Comparison of ENCODE assay signal across 12 mouse cellular contexts in the genomic region with DNA sequence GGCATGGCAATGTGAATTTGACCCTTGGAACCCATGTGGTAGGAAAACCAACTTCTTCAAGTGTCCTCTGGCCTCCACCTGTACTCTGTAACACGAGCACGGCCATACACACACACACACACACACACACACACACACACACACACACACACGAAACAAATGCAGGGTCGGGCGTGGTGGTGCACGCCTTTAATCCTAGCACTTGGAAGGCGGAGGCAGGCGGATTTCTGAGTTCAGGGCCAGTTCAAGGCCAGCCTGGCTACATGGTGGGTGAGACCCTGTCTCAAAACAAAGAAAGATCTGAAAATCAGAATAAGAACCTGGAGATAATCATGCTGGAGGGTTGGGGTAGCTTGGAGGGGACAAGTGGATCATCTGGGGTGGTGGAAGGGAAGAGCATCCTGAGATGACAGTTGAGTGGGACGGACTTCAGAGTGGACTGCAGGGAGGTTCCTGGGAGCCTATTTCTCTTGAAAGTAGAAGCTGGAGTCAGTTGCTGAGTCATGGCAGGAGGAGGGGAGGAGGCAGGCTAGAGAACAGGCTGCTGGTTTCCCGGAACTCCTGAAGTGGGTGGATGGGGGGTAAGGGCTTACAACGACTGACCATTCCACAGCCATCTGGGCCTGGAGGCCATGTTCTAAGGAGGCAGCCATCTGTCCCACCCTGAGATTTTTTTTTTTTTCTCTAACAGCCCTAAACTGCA. TPM values are rescaled to one million over a fixed set of nuclear protein-coding genes. Genes with fewer than 3 reads are reported as not detected.
DNase-seq lines count a peak whose midpoint lies in the region; ATAC-seq lines count a peak whose summit lies in the region.
"Had no signal": no experiment of that assay in that cellular context is flagged by ENCODE, and none has a peak within 500 bp of the region (broad histone marks: within the 10 kb centered on the region; RNA-seq: fewer than 3 reads in every experiment).

No protein-coding gene starts in this region.

- peaks cover 2% of the 10 kb centered on the region; the same call in 1 of the 2 replicates for H3K4me1 ChIP-seq in intestine, embryonic 15.5 days (replicated peaks)
- H3K4me1 ChIP-seq in stomach, embryonic 15.5 days = no peaks in the 10 kb centered on the region; the same call in 1 of the 2 replicates
- no peaks in the 10 kb centered on the region for H3K4me1 ChIP-seq in kidney, embryonic 14.5 days (ENCODE audit: control insufficient read depth, insufficient read depth, low read length)
- peaks cover 5% of the 10 kb centered on the region for H3K4me1 ChIP-seq in forebrain, embryonic 15.5 days

- H3K4me3 ChIP-seq in intestine, embryonic 15.5 days (replicated peaks) = no peak overlapping the region
- H3K4me3 ChIP-seq in stomach, embryonic 15.5 days (replicated peaks) = no peak overlapping the region
- H3K4me3 ChIP-seq in kidney, embryonic 14.5 days (ENCODE audit: low read length) = no peak overlapping the region
- no peak overlapping the region for H3K4me3 ChIP-seq in forebrain, embryonic 15.5 days

- H3K27me3 ChIP-seq in intestine, embryonic 15.5 days (replicated peaks) = no peaks in the 10 kb centered on the region
- no peaks in the 10 kb centered on the region for H3K27me3 ChIP-seq in stomach, embryonic 15.5 days (replicated peaks)
- no peaks in the 10 kb centered on the region for H3K27me3 ChIP-seq in kidney, embryonic 14.5 days (ENCODE audit: control insufficient read depth, insufficient read depth, low read length)
- no peaks in the 10 kb centered on the region for H3K27me3 ChIP-seq in forebrain, embryonic 15.5 days

- WGBS in intestine, embryonic 15.5 days = 70% methylated on average over 11 of the region's 11 CpGs
- WGBS in stomach, embryonic 15.5 days = 67% methylated on average over 11 of the region's 11 CpGs
- WGBS in kidney, embryonic 14.5 days = 74% methylated on average over 11 of the region's 11 CpGs
- 87% methylated on average over 11 of the region's 11 CpGs for WGBS in forebrain, embryonic 15.5 days

- H3K36me3 ChIP-seq in intestine, embryonic 15.5 days = no peaks in the 10 kb centered on the region
- no peaks in the 10 kb centered on the region for H3K36me3 ChIP-seq in stomach, embryonic 15.5 days
- no peaks in the 10 kb centered on the region for H3K36me3 ChIP-seq in kidney, embryonic 14.5 days (ENCODE audit: control insufficient read depth, insufficient read depth, low read length)
- no peaks in the 10 kb centered on the region for H3K36me3 ChIP-seq in forebrain, embryonic 15.5 days

- H3K9me3 ChIP-seq in intestine, embryonic 15.5 days = no peaks in the 10 kb centered on the region
- no peaks in the 10 kb centered on the region for H3K9me3 ChIP-seq in stomach, embryonic 15.5 days
- H3K9me3 ChIP-seq in kidney, embryonic 14.5 days (ENCODE audit: control insufficient read depth, low read length) = no peaks in the 10 kb centered on the region
- H3K9me3 ChIP-seq in forebrain, embryonic 15.5 days = no peaks in the 10 kb centered on the region

- H3K4me2 ChIP-seq in intestine, embryonic 15.5 days (replicated peaks) = no peak overlapping the region
- no peak overlapping the region for H3K4me2 ChIP-seq in stomach, embryonic 15.5 days
- no peak overlapping the region for H3K4me2 ChIP-seq in kidney, embryonic 14.5 days (replicated peaks; ENCODE audit: low read depth, low read length)
- H3K4me2 ChIP-seq in forebrain, embryonic 15.5 days (replicated peaks) = no peak overlapping the region

- peak; percentile 52; the same call in 1 of the 2 replicates for ATAC-seq in intestine, embryonic 15.5 days
- peak; percentile 48; the same call in 1 of the 2 replicates for ATAC-seq in stomach, embryonic 15.5 days (ENCODE audit: insufficient read depth, low FRiP score, low read depth)
- ATAC-seq in kidney, embryonic 14.5 days (ENCODE audit: low FRiP score, low TSS enrichment) = no peak
- no peak for ATAC-seq in forebrain, embryonic 15.5 days (replicated peaks)

- no peak overlapping the region for H3K9ac ChIP-seq in intestine, embryonic 15.5 days
- no peak overlapping the region for H3K9ac ChIP-seq in stomach, embryonic 15.5 days
- no peak overlapping the region for H3K9ac ChIP-seq in kidney, embryonic 14.5 days (ENCODE audit: low read depth, low read length)
- H3K9ac ChIP-seq in forebrain, embryonic 15.5 days (replicated peaks) = no peak overlapping the region

- DNase-seq in lung, postnatal 36 days = peak; percentile 38
- no peak for DNase-seq in lung, postnatal 14 days
- DNase-seq in adrenal gland, postnatal 14 days = peak; percentile 59
- DNase-seq in embryo, embryonic 11 days = no peak
- DNase-seq: right cerebral cortex, postnatal 4 days had no signal

- H3K27ac ChIP-seq in intestine, embryonic 15.5 days = no peak overlapping the region
- no peak overlapping the region for H3K27ac ChIP-seq in stomach, embryonic 15.5 days
- no peak overlapping the region for H3K27ac ChIP-seq in kidney, embryonic 14.5 days (ENCODE audit: low read depth, low read length)
- no peak overlapping the region for H3K27ac ChIP-seq in forebrain, embryonic 15.5 days (replicated peaks)

RNA-seq across cellular contexts. Expression of a gene that starts 16.4 kb away (rescaled TPM):
- 462 and 482 TPM in 2 replicates for total RNA-seq in adrenal gland, postnatal 14 days (2021)
- polyA plus RNA-seq in intestine, embryonic 15.5 days (2015; fragmentation: Nextera tagmentation; extraction: Ambion mirVana) = 151 and 154 TPM in 2 replicates
- polyA plus RNA-seq in stomach, embryonic 15.5 days (2015; fragmentation: Nextera tagmentation; extraction: Ambion mirVana) = 167 and 173 TPM in 2 replicates
- 90.2 and 105 TPM in 2 replicates for polyA plus RNA-seq in kidney, embryonic 14.5 days (2014; fragmentation: Nextera tagmentation; extraction: Ambion mirVana)
- 664 and 720 TPM in 2 replicates for polyA plus RNA-seq in forebrain, embryonic 15.5 days (2015; fragmentation: Nextera tagmentation; extraction: Ambion mirVana)

RNA-seq across cellular contexts. Expression of a gene that starts 23.5 kb away (rescaled TPM):
- 2.1 and 3.1 TPM in 2 replicates for total RNA-seq in adrenal gland, postnatal 14 days (2021)
- 2.5 and 2.9 TPM in 2 replicates for polyA plus RNA-seq in intestine, embryonic 15.5 days (2015; fragmentation: Nextera tagmentation; extraction: Ambion mirVana)
- polyA plus RNA-seq in stomach, embryonic 15.5 days (2015; fragmentation: Nextera tagmentation; extraction: Ambion mirVana) = 3.4 TPM in 2 replicates
- polyA plus RNA-seq in kidney, embryonic 14.5 days (2014; fragmentation: Nextera tagmentation; extraction: Ambion mirVana) = 10.2 and 10.3 TPM in 2 replicates
- 0.87 and 1.2 TPM in 2 replicates for polyA plus RNA-seq in forebrain, embryonic 15.5 days (2015; fragmentation: Nextera tagmentation; extraction: Ambion mirVana)

RNA-seq across cellular contexts. Expression of a gene that starts 29.0 kb away (rescaled TPM):
- total RNA-seq in adrenal gland, postnatal 14 days (2021) = not detected in 2 replicates
- 0.80 and 1.5 TPM in 2 replicates for polyA plus RNA-seq in intestine, embryonic 15.5 days (2015; fragmentation: Nextera tagmentation; extraction: Ambion mirVana)
- 1.7 TPM in 2 replicates for polyA plus RNA-seq in stomach, embryonic 15.5 days (2015; fragmentation: Nextera tagmentation; extraction: Ambion mirVana)
- 0.29 TPM in 1 of 2 replicates, not detected in the other for polyA plus RNA-seq in kidney, embryonic 14.5 days (2014; fragmentation: Nextera tagmentation; extraction: Ambion mirVana)
- not detected in 2 replicates for polyA plus RNA-seq in forebrain, embryonic 15.5 days (2015; fragmentation: Nextera tagmentation; extraction: Ambion mirVana)
- total RNA-seq: gastrocnemius, postnatal 4 days; left cerebral cortex, postnatal 36 days had no signal
- polyA plus RNA-seq: embryonic facial prominence, embryonic 11.5 days had no signal

RNA-seq across cellular contexts. Expression of a gene that starts 43.7 kb away (rescaled TPM):
- 15.4 and 15.5 TPM in 2 replicates for total RNA-seq in adrenal gland, postnatal 14 days (2021)
- polyA plus RNA-seq in intestine, embryonic 15.5 days (2015; fragmentation: Nextera tagmentation; extraction: Ambion mirVana) = 20.8 and 21.4 TPM in 2 replicates
- polyA plus RNA-seq in stomach, embryonic 15.5 days (2015; fragmentation: Nextera tagmentation; extraction: Ambion mirVana) = 22.9 and 25.4 TPM in 2 replicates
- polyA plus RNA-seq in kidney, embryonic 14.5 days (2014; fragmentation: Nextera tagmentation; extraction: Ambion mirVana) = 24.0 and 26.6 TPM in 2 replicates
- polyA plus RNA-seq in forebrain, embryonic 15.5 days (2015; fragmentation: Nextera tagmentation; extraction: Ambion mirVana) = 26.6 and 27.6 TPM in 2 replicates

Comparison
In these comparisons a context has a peak if more than half of its experiments do, and no peak if none do; other contexts are left out.
1. DNase-seq: peak in lung, postnatal 36 days (single experiment) and adrenal gland, postnatal 14 days (single experiment); none in lung, postnatal 14 days (single experiment) and embryo, embryonic 11 days (single experiment).
2. ATAC-seq: peak in intestine, embryonic 15.5 days (single experiment) and stomach, embryonic 15.5 days (single experiment); none in kidney, embryonic 14.5 days (single experiment) and forebrain, embryonic 15.5 days (single experiment).